Mouse (Mus musculus) midbrain, embryonic 14.5 days (tissue): Measurements from ENCODE around the gene Acsm3. TPM values are rescaled to one million over a fixed set of nuclear protein-coding genes. Genes with fewer than 3 reads are reported as not detected.
"Not testable (repeated sequence)": the region's sequence is repeated elsewhere in the genome, so short reads cannot be mapped to it uniquely, and the experiment has no call there.

Experiments
- ATAC-seq: fragments of 200-750 bp; cut with Nextera tagmentation; 2 replicates; pipeline ENCODE4 v1.8.0; 2017; ENCODE audit warnings: moderate number of reproducible peaks, moderate library complexity; ENCODE audit not compliant: low FRiP score, low TSS enrichment
- DNase-seq: peaks from one replicate; pipeline ENCODE4 v3.0.0-alpha.2; 2015
- H3K27ac ChIP-seq: fragments of 300-500 bp; sonication (generic); replicated peaks from 2 replicates; pipeline ENCODE4 v1.5.1; 2014; ENCODE audit warnings: mild to moderate bottlenecking, low read depth, low read length, moderate library complexity
- H3K27me3 ChIP-seq: fragments of 300-500 bp; sonication (generic); 2 replicates; pipeline ENCODE4 v1.6.1; 2014; ENCODE audit warnings: low read length, control low read depth, mixed read lengths; ENCODE audit not compliant: control insufficient read depth, insufficient read depth
- H3K36me3 ChIP-seq: fragments of 300-500 bp; sonication (generic); 2 replicates; pipeline ENCODE4 v1.6.1; 2014; ENCODE audit warnings: low read length, control low read depth; ENCODE audit not compliant: control insufficient read depth, insufficient read depth
- H3K4me1 ChIP-seq: fragments of 300-500 bp; sonication (generic); 2 replicates; pipeline ENCODE4 v1.6.1; 2014; ENCODE audit warnings: mild to moderate bottlenecking, antibody characterized with exemption, low read length, control low read depth; ENCODE audit not compliant: control insufficient read depth, insufficient read depth
- H3K4me2 ChIP-seq: fragments of 300-500 bp; sonication (generic); 2 replicates; pipeline ENCODE4 v1.6.1; 2014; ENCODE audit warnings: mild to moderate bottlenecking, low read length, moderate library complexity
- H3K4me3 ChIP-seq: fragments of 300-500 bp; sonication (generic); replicated peaks from 2 replicates; pipeline ENCODE4 v1.5.1; 2014; ENCODE audit warnings: low read depth, low read length
- H3K9ac ChIP-seq: fragments of 300-500 bp; sonication (generic); replicated peaks from 2 replicates; pipeline ENCODE4 v1.6.1; 2014; ENCODE audit warnings: mild to moderate bottlenecking, low read length, moderate library complexity
- H3K9me3 ChIP-seq: fragments of 300-500 bp; sonication (generic); 2 replicates; pipeline ENCODE4 v1.6.1; 2016; ENCODE audit warnings: low read length, control low read depth, mixed read lengths; ENCODE audit not compliant: control insufficient read depth
- WGBS: fragments of 180-500 bp; shearing (Covaris S2); extraction: QIAGEN DNeasy Blood & Tissue Kit; methylation state at CpG from one replicate; pipeline ENCODE4 v1.1.7; 2014; 5-methylcytosine and 5-hydroxymethylcytosine counted together
- polyA plus RNA-seq: library from polyadenylated mRNA; unstranded; fragments of >200 nt; fragmentation: Nextera tagmentation; extraction: Ambion mirVana; gene quantifications from 2 replicates; pipeline ENCODE4 v1.2.1, GENCODE M21; 2014

Gene Acsm3
- polyA plus RNA-seq = 0.34 TPM in 1 of 2 replicates, not detected in the other

DNA sequence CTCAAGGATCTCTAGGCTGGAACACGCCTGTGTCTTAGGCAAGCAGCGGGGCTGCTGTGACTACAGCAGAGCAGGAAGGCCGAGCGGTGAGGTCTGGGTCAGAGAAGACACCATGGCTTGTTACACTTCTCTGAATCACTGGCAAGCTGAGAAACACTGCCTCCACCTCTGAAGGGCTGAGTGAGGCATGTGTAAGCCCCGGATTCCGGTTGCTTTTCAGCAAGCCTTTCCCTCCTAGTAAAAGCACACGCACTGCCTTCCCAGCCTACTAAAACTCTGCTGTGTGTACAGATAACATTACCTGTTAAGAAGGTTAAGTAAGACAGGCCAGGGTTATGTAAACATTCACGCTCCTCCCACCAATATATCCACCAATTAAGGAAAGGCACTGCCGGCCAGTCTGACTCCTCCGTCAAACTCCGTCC, at the start of gene Acsm3:
Acsm3 (plus strand) TSS at position 397 of the 425 bp plus-strand sequence.
- Histone ChIP-seq H3K9me3 (no peaks in the 10 kb centered on the region), H3K36me3 (no peaks in the 10 kb centered on the region), H3K4me1 (no peaks in the 10 kb centered on the region), H3K27ac (no peak within 1 kb of the TSS), H3K4me3 (no peak within 1 kb of the TSS), H3K27me3 (no peaks in the 10 kb centered on the region), H3K4me2 (no peak within 1 kb of the TSS), H3K9ac (no peak within 1 kb of the TSS)
- DNase-seq (no peak), ATAC-seq (no peak)
- 90% methylated on average over 11 of the region's 11 CpGs for WGBS

DNA sequence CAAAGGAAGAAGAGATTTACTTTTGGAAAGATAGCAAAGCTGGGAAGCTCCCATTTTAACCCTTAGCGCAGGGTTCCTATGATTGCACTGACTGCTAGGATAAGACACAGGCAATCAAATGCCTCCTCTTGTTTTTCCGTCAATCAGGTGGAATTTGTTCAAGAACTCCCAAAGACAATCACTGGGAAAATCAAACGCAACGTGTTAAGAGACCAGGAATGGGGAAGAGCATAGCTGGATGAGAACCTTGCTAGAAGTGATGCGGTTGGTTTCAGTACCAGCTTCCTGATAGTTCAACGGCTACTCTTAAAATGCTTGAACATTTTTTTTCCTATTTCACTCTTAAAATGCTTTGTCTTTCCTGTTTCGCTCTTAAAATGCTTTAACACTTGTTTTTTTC, 46.6 kb upstream of the Acsm3 start:
- no peak overlapping the region for H3K9ac ChIP-seq
- H3K4me1 ChIP-seq = no peaks in the 10 kb centered on the region
- no peaks in the 10 kb centered on the region for H3K27me3 ChIP-seq
- no peak overlapping the region for H3K27ac ChIP-seq
- DNase-seq (no peak), ATAC-seq (no peak)
- peaks cover 40% of the 10 kb centered on the region for H3K36me3 ChIP-seq
- no peak overlapping the region for H3K4me2 ChIP-seq
- H3K9me3 ChIP-seq = no peaks in the 10 kb centered on the region
- H3K4me3 ChIP-seq = no peak overlapping the region
- 94% methylated on average over 7 of the region's 7 CpGs for WGBS

DNA sequence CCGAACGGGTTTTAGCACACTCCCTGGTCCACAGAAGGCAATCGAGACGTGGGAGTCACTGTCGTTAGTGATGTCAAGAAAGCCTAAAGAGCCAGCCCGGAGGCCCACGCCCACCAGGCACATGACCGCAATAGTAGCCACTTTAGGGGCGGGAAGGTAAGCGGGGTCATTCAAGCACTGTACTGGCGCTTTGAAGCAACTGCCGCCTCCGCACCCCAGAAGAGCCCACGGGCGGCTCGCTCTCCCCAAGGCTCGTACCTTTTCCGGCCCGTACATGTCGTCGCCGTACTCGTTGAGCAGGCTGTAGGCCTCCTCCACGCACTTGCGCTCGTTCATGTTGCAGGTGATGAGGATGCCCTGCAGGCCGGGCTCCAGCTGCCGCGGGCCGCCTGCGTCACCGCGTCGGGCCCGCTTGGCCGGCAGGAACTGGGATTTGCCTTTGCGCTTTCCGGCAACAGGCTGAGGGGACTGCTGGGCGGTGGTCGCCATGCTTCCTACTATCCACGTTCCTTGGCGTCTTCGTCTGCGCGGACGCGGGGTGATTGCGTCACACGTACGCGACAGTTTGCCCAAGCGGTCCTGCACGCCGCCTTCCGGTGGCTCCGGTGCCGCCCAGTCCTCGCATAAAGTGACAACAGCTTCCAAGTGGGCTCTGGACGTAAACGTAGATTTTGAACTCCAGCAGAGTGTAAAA, 40.3 kb upstream of the Acsm3 start, which contains the start of gene Thumpd1:
Thumpd1 (minus strand) TSS at position 546 of the 694 bp plus-strand sequence.
- peak within 1 kb of the TSS; percentile 81 for H3K9ac ChIP-seq
- H3K27me3 ChIP-seq = no peaks in the 10 kb centered on the region
- DNase-seq = peak; percentile 98
- peak within 1 kb of the TSS; percentile 95 for H3K4me3 ChIP-seq
- H3K36me3 ChIP-seq = peaks cover 36% of the 10 kb centered on the region
- peak; percentile 95 for ATAC-seq
- H3K4me2 ChIP-seq = peak within 1 kb of the TSS; percentile 75
- peaks cover 5% of the 10 kb centered on the region for H3K4me1 ChIP-seq
- H3K27ac ChIP-seq = peak within 1 kb of the TSS; percentile 72
- no peaks in the 10 kb centered on the region for H3K9me3 ChIP-seq
- WGBS = under 1% methylated on average over 60 of the region's 60 CpGs

DNA sequence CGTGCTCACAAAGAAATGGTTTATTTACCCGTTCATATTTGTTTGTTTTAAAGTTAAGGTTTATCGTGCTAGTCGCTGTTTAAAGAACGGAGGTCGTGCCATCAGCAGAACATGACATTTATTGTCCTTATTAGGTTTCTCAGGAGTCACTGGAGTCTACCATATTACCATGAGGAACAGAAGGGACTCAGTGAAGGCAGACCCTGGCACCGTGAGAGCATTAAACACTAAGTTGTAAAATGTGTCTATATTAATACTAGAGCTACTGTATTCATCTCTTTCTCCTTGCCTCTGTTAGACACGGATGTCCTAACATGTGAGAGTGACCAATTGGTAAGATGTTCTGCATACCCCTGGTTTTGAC, 39.8 kb upstream of the Acsm3 start:
- Histone ChIP-seq H3K9ac (peak overlapping the region; percentile 81), H3K4me3 (peak overlapping the region; percentile 95), H3K9me3 (no peaks in the 10 kb centered on the region), H3K4me2 (peak overlapping the region; percentile 75), H3K4me1 (peaks cover 5% of the 10 kb centered on the region), H3K36me3 (peaks cover 30% of the 10 kb centered on the region), H3K27me3 (no peaks in the 10 kb centered on the region), H3K27ac (peak overlapping the region; percentile 72)
- ATAC-seq (peak; percentile 57), DNase-seq (no peak)
- WGBS = 13% methylated on average over 8 of the region's 8 CpGs

DNA sequence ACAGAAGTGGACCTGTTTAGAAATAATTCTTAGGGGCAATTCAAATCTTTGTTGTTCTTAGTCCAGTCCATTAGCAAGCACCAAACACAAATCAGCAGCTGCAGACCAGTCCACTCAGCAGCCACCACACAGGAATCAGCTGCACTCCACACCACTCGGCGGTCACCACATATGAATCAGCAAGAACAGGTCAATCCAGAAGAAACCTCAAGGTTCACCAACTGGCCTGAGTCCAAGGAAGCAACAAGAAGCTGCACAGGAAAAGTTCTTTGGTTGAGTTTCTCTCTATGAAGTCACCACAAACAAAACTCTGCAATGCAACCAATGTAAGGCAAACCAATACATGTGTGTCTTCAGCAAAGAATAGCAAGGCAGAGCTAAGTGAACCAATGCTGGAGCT, 33.1 kb upstream of the Acsm3 start:
- H3K9me3 ChIP-seq = no peaks in the 10 kb centered on the region
- DNase-seq (no peak), ATAC-seq (no peak)
- no peaks in the 10 kb centered on the region for H3K27me3 ChIP-seq
- no peak overlapping the region for H3K4me2 ChIP-seq
- no peak overlapping the region for H3K27ac ChIP-seq
- no peak overlapping the region for H3K9ac ChIP-seq
- H3K4me3 ChIP-seq = no peak overlapping the region
- no peaks in the 10 kb centered on the region for H3K4me1 ChIP-seq
- H3K36me3 ChIP-seq = no peaks in the 10 kb centered on the region
- 99% methylated on average over 2 of the region's 2 CpGs for WGBS

DNA sequence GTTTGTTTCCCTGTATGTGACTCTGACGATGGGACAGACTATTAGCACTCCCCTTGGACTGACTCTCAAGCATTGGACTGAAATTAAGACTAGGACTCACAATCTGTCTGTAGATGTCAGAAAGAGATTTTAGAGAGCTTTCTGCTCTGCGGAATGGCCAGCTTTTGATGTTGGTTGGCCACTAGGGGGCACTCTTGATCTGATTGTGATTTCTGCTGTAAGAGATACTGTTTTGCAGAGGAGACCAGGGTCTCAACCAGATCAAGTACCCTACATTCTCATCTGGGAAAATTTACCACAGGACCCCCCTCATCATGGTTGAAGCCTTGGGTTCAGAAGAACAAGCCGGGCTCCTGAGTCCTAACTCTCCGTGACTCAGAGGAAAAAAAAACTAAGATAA, 29.5 kb upstream of the Acsm3 start:
- not testable (repeated sequence) for H3K4me3 ChIP-seq, H3K9me3 ChIP-seq, H3K36me3 ChIP-seq, ATAC-seq, H3K27ac ChIP-seq, H3K27me3 ChIP-seq, H3K4me1 ChIP-seq, H3K4me2 ChIP-seq, H3K9ac ChIP-seq
- WGBS = 90% methylated on average over 4 of the region's 4 CpGs
- DNase-seq = peak; percentile 26

DNA sequence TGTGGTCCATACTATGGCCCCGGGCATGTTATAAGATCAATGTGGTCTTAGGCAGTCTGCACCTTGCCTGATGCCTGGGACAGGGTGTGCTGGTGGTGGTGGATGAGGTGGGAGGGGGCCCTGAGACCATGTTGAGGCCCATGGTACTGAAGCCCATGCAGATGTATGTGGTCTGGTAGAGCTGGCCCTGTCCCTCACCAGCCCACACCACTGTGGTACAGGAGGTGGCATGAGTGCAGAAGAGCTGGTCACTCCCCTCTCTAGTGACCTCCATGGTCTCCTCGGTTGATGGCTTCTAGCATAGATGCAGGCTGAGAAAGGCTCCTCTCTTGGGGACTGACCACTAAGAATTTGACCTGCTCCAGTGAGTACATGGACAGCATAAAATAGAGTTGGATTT, 21.8 kb upstream of the Acsm3 start:
- Histone ChIP-seq H3K36me3 (no peaks in the 10 kb centered on the region), H3K4me1 (no peaks in the 10 kb centered on the region), H3K4me2 (no peak overlapping the region), H3K9me3 (no peaks in the 10 kb centered on the region), H3K9ac (no peak overlapping the region), H3K27ac (no peak overlapping the region), H3K4me3 (no peak overlapping the region), H3K27me3 (no peaks in the 10 kb centered on the region)
- DNase-seq = no peak
- ATAC-seq = no peak
- 89% methylated on average over 2 of the region's 2 CpGs for WGBS

DNA sequence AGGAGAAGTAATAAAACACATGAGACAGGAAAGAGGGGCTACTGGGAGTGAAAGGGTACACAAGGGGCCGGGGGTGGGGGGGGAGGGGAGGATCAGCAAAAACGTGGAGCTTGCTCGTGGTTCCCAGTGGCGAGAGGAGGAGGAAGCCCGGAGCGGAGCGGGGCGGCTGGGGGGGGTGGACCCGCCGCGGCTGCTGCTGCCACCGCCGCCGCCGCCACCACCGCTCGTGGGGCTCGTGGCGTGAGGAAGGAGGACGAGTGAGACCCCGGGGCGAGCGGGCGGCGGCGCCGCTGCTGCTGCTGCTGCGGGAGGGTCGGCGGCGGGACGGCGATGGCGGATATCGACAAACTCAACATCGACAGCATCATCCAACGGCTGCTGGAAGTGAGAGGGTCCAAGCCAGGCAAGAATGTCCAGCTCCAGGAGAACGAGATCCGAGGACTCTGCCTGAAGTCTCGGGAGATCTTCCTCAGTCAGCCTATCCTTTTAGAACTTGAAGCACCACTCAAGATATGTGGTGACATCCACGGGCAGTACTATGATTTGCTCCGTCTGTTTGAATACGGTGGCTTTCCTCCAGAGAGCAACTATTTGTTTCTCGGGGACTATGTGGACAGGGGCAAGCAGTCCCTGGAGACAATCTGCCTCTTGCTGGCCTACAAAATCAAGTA, 20.8 kb upstream of the Acsm3 start:
- Histone ChIP-seq H3K4me3 (peak overlapping the region; percentile 35), H3K4me2 (peak overlapping the region; percentile 51)
- H3K4me1 ChIP-seq, H3K36me3 ChIP-seq, H3K9me3 ChIP-seq, H3K9ac ChIP-seq, H3K27ac ChIP-seq, H3K27me3 ChIP-seq: not testable (repeated sequence)
- peak; percentile 75; the same call in 1 of the 2 replicates for ATAC-seq
- peak; percentile 37 for DNase-seq
- WGBS = 2% methylated on average over 29 of the region's 44 CpGs

DNA sequence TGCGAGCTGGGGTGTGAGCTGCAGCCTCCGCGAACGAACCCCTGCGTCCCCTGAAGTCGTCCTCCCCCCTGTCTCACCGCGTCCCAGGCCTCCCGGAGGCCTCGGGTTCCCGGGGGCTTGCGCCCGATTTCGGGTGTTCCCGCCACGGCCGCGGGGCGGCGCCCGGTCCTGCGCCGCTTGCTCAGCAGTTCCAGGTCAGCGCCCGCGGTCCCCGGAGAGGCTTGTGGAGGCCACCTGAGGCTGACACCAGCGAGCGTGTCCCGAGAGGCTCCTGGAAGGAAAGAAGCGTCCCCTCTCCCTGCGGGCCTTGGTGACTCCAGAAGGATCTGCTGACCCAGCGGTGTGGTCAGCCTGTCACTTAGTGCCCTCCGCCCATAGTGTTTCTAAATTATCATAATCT, 16.4 kb upstream of the Acsm3 start:
- Histone ChIP-seq H3K4me1 (peaks cover 5% of the 10 kb centered on the region; the same call in 1 of the 2 replicates), H3K9me3 (no peaks in the 10 kb centered on the region), H3K4me3 (no peak overlapping the region), H3K4me2 (peak overlapping the region; percentile 38), H3K36me3 (no peaks in the 10 kb centered on the region), H3K27ac (no peak overlapping the region), H3K9ac (no peak overlapping the region), H3K27me3 (no peaks in the 10 kb centered on the region)
- WGBS = 4% methylated on average over 34 of the region's 34 CpGs
- DNase-seq (peak; percentile 48), ATAC-seq (no peak)
